Mouse (Mus musculus): Measurements from ENCODE around the gene Ehmt1.

- no peak for TF ChIP-seq CTCF (conservative IDR thresholded peaks at IDR 0.05; ENCODE audit: insufficient read depth, insufficient read length, low read depth, low read length)
- TF ChIP-seq POLR2A (IDR thresholded peaks at IDR 0.05; ENCODE audit: low read depth, low read length): no peak
Observed at GRCm38 (mm10) chr2:24912589-24912988, 6.8 kb downstream of the Ehmt1 start.

Data from kidney, adult 2 months (tissue).